Mouse (Mus musculus) olfactory bulb, adult 2 months (tissue): Measurements from ENCODE around the gene Erc2. TPM values are rescaled to one million over a fixed set of nuclear protein-coding genes. Genes with fewer than 3 reads are reported as not detected.

Source experiments
- H3K27ac ChIP-seq: fragments of 200-500 bp; 2 replicates; pipeline ENCODE4 v1.5.1; 2012; ENCODE audit warnings: low read depth, low read length; ENCODE audit not compliant: insufficient read depth
- H3K4me1 ChIP-seq: fragments of 200-500 bp; 2 replicates; pipeline ENCODE4 v1.6.1; 2012; ENCODE audit warnings: low read length; ENCODE audit not compliant: control insufficient read depth, insufficient read depth
- H3K4me3 ChIP-seq: fragments of 200-500 bp; 2 replicates; pipeline ENCODE4 v1.5.1; 2012; ENCODE audit warnings: mild to moderate bottlenecking, low read depth, low read length, moderate library complexity; ENCODE audit not compliant: insufficient read depth
- CTCF ChIP-seq: fragments of 200-500 bp; IDR thresholded peaks from 2 replicates; pipeline ENCODE4 v1.5.1; 2012; ENCODE audit warnings: low read depth, mild to moderate bottlenecking, low read length, moderate library complexity; ENCODE audit not compliant: insufficient read depth
- POLR2A ChIP-seq: fragments of 200-500 bp; IDR thresholded peaks from 2 replicates; pipeline ENCODE4 v1.6.1; 2012; ENCODE audit warnings: mild to moderate bottlenecking, low read depth, low read length, moderate library complexity; ENCODE audit not compliant: insufficient read depth
- WGBS: fragments of 180-500 bp; shearing (Covaris S2); methylation state at CpG from one replicate; pipeline ENCODE4 v1.1.7; 2018; 5-methylcytosine and 5-hydroxymethylcytosine counted together
- polyA plus RNA-seq: library from polyadenylated mRNA; stranded (reverse); fragments of >200 nt; gene quantifications from 2 replicates; pipeline ENCODE4 v1.2.4, GENCODE M21; 2012; ENCODE audit warnings: low replicate concordance; ENCODE audit not compliant: missing spikeins, insufficient read depth, insufficient read length

Gene Erc2
- polyA plus RNA-seq, 1 experiment: not detected

DNA sequence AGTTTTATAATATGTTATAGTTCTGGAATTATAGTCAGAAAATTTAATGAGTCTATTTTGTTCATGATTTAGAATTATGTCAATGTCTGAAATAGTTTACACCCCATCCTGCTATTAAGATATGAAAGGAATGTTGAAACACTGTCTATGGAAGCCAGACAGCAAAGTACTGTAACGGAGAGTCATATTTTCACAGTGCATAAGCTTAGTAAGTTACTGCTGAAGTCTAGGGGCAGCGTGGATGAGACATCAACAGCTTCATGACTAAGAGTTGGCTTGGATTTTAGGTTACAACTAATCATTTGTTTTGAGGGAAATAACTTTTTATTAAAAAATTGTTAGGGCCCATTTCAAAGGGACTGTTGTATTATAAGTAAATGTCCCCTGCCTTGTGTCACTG lies 412.8 kb downstream of the Erc2 start:
- WGBS: 88% methylated on average over 2 of the region's 2 CpGs

DNA sequence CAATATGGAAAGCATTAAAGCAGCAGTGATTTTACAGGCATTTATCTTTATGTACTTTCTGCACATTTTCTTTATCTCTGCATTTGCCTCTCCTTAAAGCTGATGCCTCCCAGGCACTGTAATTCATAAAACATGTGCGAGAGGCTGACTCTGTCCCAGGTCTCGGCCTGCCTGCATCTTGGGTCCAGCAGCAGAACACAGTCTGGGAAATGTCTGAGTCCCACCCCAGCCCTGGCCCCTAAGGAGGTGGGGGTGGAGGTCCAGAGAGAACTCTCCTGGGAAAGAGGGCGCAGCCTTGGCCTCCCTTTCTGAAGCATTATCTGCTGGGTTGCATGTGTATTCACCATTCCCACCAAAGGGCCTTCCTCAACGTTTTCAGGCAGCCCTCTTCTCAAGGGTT lies 420.9 kb downstream of the Erc2 start:
- Histone ChIP-seq H3K27ac (no peak overlapping the region), H3K4me3 (no peak overlapping the region), H3K4me1 (no peaks in the 10 kb centered on the region)
- WGBS: 78% methylated on average over 4 of the region's 4 CpGs
- TF ChIP-seq POLR2A (no peak), CTCF (no peak)

More for the DNA sequence above, 412.8 kb downstream of the Erc2 start:
- Histone ChIP-seq H3K27ac (no peak overlapping the region), H3K4me1 (no peaks in the 10 kb centered on the region), H3K4me3 (no peak overlapping the region)
- TF ChIP-seq POLR2A (no peak), CTCF (no peak)

DNA sequence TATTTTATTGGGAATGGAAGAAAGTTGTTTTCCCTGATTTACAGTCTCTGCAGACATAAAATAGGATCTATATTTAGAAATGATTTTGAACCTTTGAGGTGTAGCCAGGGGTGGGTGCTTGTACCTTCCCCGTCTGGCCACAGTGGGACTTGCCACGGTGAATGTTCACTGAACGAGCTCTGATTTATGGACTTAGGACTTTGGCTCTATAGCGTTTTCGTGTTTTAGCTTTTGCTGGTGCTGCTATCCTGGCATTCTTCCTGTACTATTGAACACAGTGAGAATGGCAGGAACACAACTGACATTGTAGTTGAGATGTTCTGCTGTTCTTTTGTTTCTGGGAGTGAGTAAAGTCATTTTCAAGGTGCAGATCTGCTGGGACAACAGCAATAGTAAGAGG lies 429.4 kb downstream of the Erc2 start:
- Histone ChIP-seq H3K27ac (no peak overlapping the region), H3K4me3 (no peak overlapping the region), H3K4me1 (no peaks in the 10 kb centered on the region)
- TF ChIP-seq CTCF: no peak
- no peak for TF ChIP-seq POLR2A
- 93% methylated on average over 5 of the region's 5 CpGs for WGBS

DNA sequence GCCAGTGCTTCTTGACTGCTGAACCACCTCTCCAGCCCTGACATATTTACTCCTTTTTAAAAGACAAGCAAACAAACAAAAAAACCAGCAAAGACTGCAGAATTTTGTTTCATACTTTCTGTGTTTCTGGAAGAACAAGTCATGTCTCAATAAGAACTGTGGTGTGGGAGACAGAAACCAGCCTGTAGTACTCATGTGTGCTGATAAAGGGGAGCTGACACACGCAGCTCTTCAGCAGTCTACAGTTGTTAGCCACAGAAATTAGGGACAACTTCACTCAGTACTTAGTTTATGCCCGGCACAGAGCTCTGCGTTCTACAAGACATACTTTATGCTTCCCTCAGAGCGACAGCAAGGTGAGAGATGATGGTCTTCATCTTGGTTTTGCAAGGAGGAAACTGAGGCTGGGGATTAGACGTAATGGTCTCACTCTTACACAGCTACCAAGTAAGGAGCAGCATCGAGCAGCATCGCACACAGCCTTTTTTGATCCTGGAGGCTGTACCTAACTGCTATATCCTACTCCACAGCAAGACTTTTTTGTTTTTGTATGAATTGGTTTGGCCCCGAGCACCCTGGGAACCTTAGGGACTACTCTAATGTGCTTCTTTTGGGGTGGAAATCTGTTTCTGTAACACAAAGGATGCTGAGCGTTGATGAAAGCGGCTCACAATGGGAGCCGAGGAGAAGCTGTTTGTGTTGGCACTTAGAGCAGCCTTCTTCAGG lies 435.1 kb downstream of the Erc2 start:
- Histone ChIP-seq H3K27ac (no peak overlapping the region), H3K4me3 (no peak overlapping the region), H3K4me1 (peaks cover 9% of the 10 kb centered on the region)
- WGBS: 60% methylated on average over 11 of the region's 11 CpGs
- TF ChIP-seq POLR2A: no peak
- TF ChIP-seq CTCF: no peak

DNA sequence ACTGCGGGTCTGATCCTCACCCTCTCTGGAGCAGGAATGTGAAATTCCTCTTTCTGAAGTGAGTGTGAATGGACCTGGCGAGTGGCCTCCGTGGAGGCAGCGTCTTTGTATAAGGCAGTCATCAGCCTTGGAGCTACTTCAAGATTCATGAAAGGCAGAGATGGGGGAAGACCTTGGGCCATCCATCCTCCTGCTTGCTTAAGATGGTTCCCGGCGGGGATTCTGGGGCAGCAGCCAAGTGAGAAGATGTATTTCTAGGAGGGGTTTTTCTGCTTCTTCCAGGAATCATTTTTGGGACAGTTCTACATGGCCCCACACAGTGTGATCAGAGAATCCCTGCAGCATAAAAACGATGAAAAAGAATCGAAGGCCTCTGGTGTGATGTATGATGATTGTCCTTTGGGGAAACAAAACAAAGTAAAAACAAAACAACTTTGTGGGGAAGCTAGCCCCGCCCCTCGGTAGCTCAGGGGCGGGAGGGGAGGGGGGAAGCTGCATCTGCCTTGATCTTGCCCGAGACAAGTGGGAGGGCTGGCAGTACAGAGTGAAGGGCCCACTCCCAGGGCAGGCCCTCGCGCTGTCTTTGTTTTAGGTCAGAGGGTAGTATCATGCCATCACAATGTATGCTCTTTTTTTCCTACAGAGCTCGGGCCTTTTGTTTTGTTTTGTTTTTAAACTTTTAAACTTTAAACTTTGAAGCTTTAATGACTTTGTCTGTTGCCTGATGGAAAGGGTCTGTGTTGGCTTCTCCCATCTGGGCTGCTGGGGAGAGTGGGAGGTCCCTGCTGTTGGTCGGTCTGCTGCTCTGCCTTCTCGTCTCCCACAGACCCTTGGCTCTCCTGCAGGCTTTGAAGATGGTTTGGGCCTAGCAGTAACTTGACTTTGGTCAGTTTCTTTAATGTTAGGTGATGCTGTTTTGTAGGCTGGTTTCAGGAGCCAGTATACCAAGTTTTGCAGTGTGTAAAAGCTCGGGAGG lies 435.9 kb downstream of the Erc2 start:
- H3K4me1 ChIP-seq: peaks cover 9% of the 10 kb centered on the region
- H3K4me3 ChIP-seq: no peak overlapping the region
- WGBS: 34% methylated on average over 18 of the region's 18 CpGs
- TF ChIP-seq POLR2A: no peak
- no peak overlapping the region for H3K27ac ChIP-seq

DNA sequence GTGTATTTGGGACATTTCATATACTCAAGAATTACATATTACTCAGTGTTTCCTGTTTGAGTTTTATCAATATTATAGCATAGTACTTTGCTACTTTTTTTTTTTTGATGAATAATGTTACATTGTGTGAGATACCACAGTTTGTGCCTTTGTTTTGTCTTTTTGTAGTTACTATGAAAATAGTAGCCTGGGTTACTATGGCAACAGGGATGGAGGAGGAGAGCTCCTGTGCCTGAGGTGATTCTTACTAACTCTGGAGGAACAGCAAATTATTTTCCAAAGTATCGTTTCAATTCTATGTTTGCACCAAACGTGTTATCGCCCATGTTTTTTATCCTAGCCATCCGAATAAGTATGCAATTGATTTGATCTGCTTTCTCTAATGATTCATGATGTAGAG lies 438.7 kb downstream of the Erc2 start:
- no peak overlapping the region for H3K4me3 ChIP-seq
- WGBS: 38% methylated on average over 4 of the region's 4 CpGs
- peaks cover 9% of the 10 kb centered on the region for H3K4me1 ChIP-seq
- TF ChIP-seq CTCF (no peak), POLR2A (no peak)
- H3K27ac ChIP-seq: no peak overlapping the region

DNA sequence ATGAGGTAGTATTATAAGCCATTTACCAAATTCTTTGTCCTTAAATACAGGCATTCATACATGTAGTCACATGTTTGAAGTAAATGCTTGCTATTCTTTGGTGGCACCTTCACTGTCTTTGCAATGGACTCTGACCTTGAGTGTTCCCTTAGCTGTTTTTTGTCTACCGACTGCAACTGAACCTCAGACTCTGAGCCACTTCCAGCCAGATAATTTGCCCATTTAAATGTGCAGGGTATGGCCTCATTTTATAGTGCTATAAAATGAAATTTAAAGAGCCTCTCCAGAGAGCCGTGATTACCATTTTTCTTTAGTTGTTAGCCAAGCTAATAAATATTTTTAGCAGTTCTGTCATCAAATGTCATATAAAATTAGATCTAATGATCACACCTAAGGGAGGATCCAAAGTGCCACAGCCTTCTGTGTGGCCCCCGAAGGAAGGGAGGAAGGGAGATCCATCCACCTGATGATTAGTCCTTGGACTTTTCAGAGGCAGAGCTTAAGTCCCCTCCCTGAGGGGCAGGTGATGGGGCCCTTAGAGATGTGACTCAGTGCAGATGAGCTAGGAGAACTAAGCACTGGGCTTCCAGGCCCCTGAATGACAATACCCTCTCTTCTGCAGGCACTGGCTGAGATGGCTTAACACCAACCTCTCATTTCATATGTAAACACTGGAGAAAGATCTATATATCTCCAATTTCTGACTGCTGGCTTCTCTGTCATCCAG lies 439.6 kb downstream of the Erc2 start:
- TF ChIP-seq POLR2A (no peak), CTCF (no peak)
- WGBS: 66% methylated on average over 3 of the region's 3 CpGs

DNA sequence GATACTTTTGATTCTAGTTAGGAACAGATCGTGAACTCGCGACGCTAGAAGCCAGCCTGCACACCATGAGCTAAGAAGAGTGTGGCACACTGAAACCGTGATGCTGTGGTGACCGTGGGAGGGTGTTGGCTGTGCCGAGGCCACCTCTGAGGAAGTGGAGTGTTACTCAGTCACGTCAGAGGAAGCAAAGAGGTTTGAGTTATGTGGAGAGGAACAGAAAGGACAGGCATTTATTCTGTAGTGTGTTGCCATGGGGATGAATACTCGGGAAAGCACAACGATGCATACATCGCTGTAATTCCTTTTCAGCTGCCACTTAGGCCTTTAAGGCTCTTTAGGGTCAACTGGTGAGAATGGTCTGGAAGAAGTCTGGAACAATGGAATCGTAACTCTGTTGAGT lies 445.8 kb downstream of the Erc2 start:
- Histone ChIP-seq H3K27ac (no peak overlapping the region), H3K4me3 (no peak overlapping the region), H3K4me1 (no peaks in the 10 kb centered on the region)
- WGBS: 47% methylated on average over 12 of the region's 12 CpGs
- TF ChIP-seq CTCF (no peak), POLR2A (no peak)

More for the DNA sequence above, 439.6 kb downstream of the Erc2 start:
- H3K27ac ChIP-seq: no peak overlapping the region
- no peak overlapping the region for H3K4me3 ChIP-seq
- H3K4me1 ChIP-seq: peaks cover 9% of the 10 kb centered on the region

DNA sequence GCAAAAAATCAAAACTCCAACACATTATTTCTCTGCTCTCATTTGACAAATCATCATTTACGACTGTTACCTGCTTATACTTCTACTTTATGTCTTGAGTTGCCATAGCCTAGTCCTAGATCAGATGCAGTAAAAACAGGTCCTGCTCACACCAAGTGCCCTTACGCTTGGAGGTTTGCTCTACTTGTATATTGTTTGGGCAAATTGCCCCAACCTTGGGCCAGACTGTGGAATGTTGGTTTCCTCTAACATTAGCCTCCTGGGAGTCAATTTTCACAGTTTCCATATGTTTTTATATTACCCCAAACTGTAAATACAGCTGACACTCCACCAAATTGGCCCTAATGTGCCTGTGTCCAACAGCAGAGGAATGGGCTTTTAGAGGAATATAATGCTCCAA lies 447.6 kb downstream of the Erc2 start:
- Histone ChIP-seq H3K27ac (no peak overlapping the region), H3K4me1 (no peaks in the 10 kb centered on the region), H3K4me3 (no peak overlapping the region)
- WGBS: 97% methylated on average over 2 of the region's 2 CpGs
- no peak for TF ChIP-seq CTCF
- no peak for TF ChIP-seq POLR2A
